Mouse (Mus musculus) E14TG2a.4 (cell line): Measurements from ENCODE around the gene Nacc2.

ENCODE experiments used
- CTCF ChIP-seq: conservative IDR thresholded peaks from 2 replicates; pipeline ENCODE4 v1.5.1; 2014; ENCODE audit warnings: low read length
- NANOG ChIP-seq: IDR thresholded peaks from 2 replicates; pipeline ENCODE4 v1.6.1; 2014; ENCODE audit warnings: borderline replicate concordance, low read length, mixed read lengths
- POU5F1 ChIP-seq: IDR thresholded peaks from 2 replicates; pipeline ENCODE4 v1.6.1; 2014; ENCODE audit warnings: low read length, borderline replicate concordance

- no peak for TF ChIP-seq CTCF
- no peak for TF ChIP-seq NANOG
- no peak for TF ChIP-seq POU5F1
Measured at GRCm38 (mm10) chr2:26089005-26089404, 34.0 kb downstream of the Nacc2 start.
